Mouse (Mus musculus) myocyte (in vitro differentiated cells): ENCODE measurements around the gene Lrat. TPM values are rescaled to one million over a fixed set of nuclear protein-coding genes. Genes with fewer than 3 reads are reported as not detected.

ENCODE experiments used
- H3K27me3 ChIP-seq: one replicate; pipeline ENCODE4 v1.6.1; 2011; ENCODE audit not compliant: control insufficient read depth, insufficient read depth, insufficient read length
- H3K36me3 ChIP-seq: one replicate; pipeline ENCODE4 v1.6.1; 2011; ENCODE audit not compliant: control insufficient read depth, insufficient read depth
- H3K4me2 ChIP-seq: one replicate; pipeline ENCODE4 v1.6.1; 2011; ENCODE audit warnings: low read depth, control low read depth
- H3K4me3 ChIP-seq: one replicate; pipeline ENCODE4 v1.5.1; 2011; ENCODE audit warnings: mild to moderate bottlenecking, control low read depth, moderate library complexity
- H3K79me2 ChIP-seq: one replicate; pipeline ENCODE4 v1.6.1; 2011; ENCODE audit not compliant: control insufficient read depth, insufficient read depth
- H3ac ChIP-seq: one replicate; pipeline ENCODE4 v1.6.1; 2011; ENCODE audit not compliant: control insufficient read depth, insufficient read length
- CEBPB ChIP-seq: IDR thresholded peaks from 2 replicates; pipeline ENCODE4 v1.6.1; 2011; ENCODE audit warnings: mild to moderate bottlenecking, moderate library complexity; ENCODE audit not compliant: poor library complexity, insufficient read depth, severe bottlenecking
- E2F4 ChIP-seq: IDR thresholded peaks from one replicate; pipeline ENCODE4 v1.6.1; 2011; ENCODE audit warnings: mild to moderate bottlenecking, control low read depth, moderate library complexity; ENCODE audit not compliant: insufficient read depth
- MAX ChIP-seq: IDR thresholded peaks from one replicate; pipeline ENCODE4 v1.6.1; 2011; ENCODE audit warnings: low read depth, mild to moderate bottlenecking, control low read depth
- MYOD1 ChIP-seq, 3 experiments: IDR thresholded peaks; one replicate each; pipeline ENCODE4 v1.6.1; 2011; ENCODE audit warnings: control low read depth in 2 of 3, low read depth in 2 of 3, mild to moderate bottlenecking in 2 of 3, moderate library complexity in 1 of 3; ENCODE audit not compliant: insufficient read length in 2 of 3, control insufficient read depth in 1 of 3
- MYOG ChIP-seq, 3 experiments: IDR thresholded peaks; one replicate each; pipeline ENCODE4 v1.6.1; 2011; ENCODE audit warnings: control low read depth in 2 of 3, low read depth in 2 of 3, mild to moderate bottlenecking in 2 of 3; ENCODE audit not compliant: insufficient read length in 2 of 3, control insufficient read depth in 1 of 3, insufficient read depth in 1 of 3
- POLR2A ChIP-seq: IDR thresholded peaks from one replicate; pipeline ENCODE4 v1.6.1; 2011; ENCODE audit warnings: low read depth, mild to moderate bottlenecking, control low read depth, moderate library complexity; ENCODE audit not compliant: insufficient read length
- POLR2AphosphoS2 ChIP-seq: IDR thresholded peaks from one replicate; pipeline ENCODE4 v1.6.1; 2011; ENCODE audit warnings: low read depth, control low read depth; ENCODE audit not compliant: insufficient read length
- REST ChIP-seq: IDR thresholded peaks from one replicate; pipeline ENCODE4 v1.6.1; 2011; ENCODE audit warnings: mild to moderate bottlenecking, control low read depth, moderate library complexity; ENCODE audit not compliant: insufficient read depth, insufficient read length
- SRF ChIP-seq: IDR thresholded peaks from one replicate; pipeline ENCODE4 v1.6.1; 2011; ENCODE audit warnings: low read depth; ENCODE audit not compliant: control insufficient read depth, insufficient read length
- TCF12 ChIP-seq: IDR thresholded peaks from one replicate; pipeline ENCODE4 v1.6.1; 2011; ENCODE audit warnings: mild to moderate bottlenecking, control low read depth; ENCODE audit not compliant: poor library complexity, insufficient read depth, severe bottlenecking
- TCF3 ChIP-seq: IDR thresholded peaks from one replicate; pipeline ENCODE4 v1.6.1; 2011; ENCODE audit warnings: low read depth, control low read depth; ENCODE audit not compliant: insufficient read length
- USF1 ChIP-seq: IDR thresholded peaks from one replicate; pipeline ENCODE4 v1.6.1; 2011; ENCODE audit warnings: low read depth, mild to moderate bottlenecking, control low read depth, moderate library complexity
- polyA plus RNA-seq: library from polyadenylated mRNA; unstranded; fragments of >200 nt; fragmentation: generic; extraction: Trizol; gene quantifications from one replicate; pipeline ENCODE4 v1.2.1, GENCODE M21; 2012; ENCODE audit warnings: missing spikeins

Gene Lrat
- polyA plus RNA-seq, 1 experiment = not detected

DNA sequence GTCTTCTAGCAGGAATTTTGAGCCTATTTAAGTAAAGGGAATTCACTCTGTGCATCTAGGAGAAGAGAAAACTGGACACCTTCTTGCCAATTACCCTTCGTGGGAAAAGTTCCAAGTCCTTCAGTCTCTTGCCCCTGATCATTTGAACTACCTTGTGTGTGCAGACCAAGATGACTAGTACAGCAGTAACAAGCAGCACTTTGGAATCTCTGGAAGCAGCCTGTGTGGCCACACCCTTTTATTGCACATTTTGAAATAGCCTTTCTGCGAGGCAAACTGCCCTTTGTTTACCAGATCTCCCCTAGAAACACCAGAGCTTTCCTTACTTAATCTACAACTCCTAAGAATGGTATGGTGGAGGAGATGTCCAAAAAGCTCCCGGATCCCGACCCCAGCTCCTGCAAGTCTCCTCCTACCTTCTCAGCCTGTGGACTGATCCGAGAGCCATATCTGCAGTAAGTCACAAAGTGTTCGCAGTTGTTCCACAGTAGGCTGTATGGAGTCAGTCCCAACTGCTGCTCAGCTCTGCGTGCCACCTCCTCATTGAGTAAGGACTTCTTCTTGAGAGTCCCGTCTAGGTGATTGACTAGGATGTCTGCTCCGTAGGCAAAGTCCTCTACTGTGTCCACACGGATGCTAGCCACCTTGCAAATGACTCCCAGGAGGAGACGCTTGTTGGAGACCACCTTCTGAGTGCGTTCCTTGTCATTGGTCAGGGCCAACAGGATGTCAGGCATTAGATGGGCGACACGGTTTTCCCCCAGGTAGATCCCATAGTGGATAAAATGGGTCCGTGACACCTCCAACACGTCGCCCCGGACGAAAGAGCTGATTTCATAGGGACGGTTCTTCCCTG lies 788 bp downstream of the Lrat start:
- H3K27me3 ChIP-seq = peaks cover 12% of the 10 kb centered on the region
- H3ac ChIP-seq = no peak overlapping the region
- TF ChIP-seq SRF = no peak
- TF ChIP-seq POLR2AphosphoS2 = no peak
- no peak for TF ChIP-seq TCF3
- no peak for TF ChIP-seq CEBPB
- TF ChIP-seq USF1 = no peak
- TF ChIP-seq MYOD1 (IDR thresholded peaks at IDR 0.05; ENCODE audit: control insufficient read depth in 1 of 3, insufficient read length in 2 of 3, low read depth in 2 of 3) = no peak
- no peak for TF ChIP-seq MAX
- no peak for TF ChIP-seq TCF12
- TF ChIP-seq POLR2A = no peak
- TF ChIP-seq E2F4 = no peak
- no peak for TF ChIP-seq REST
- TF ChIP-seq MYOG (IDR thresholded peaks at IDR 0.05; ENCODE audit: control insufficient read depth in 1 of 3, insufficient read depth in 1 of 3, insufficient read length in 2 of 3, low read depth in 2 of 3) = no peak
- no peak overlapping the region for H3K4me3 ChIP-seq
- H3K79me2 ChIP-seq = no peaks in the 10 kb centered on the region
- H3K4me2 ChIP-seq = no peak overlapping the region
- H3K36me3 ChIP-seq = no peaks in the 10 kb centered on the region

- TF ChIP-seq USF1 = no peak
- no peaks in the 10 kb centered on the region for H3K36me3 ChIP-seq
- H3K4me3 ChIP-seq = no peak overlapping the region
Observed at GRCm38 (mm10) chr3:82888842-82889241, 14.9 kb downstream of the Lrat start.

GRCm38 (mm10) chr3:82877258-82877657 lies 26.5 kb downstream of the Lrat start:
- no peak overlapping the region for H3K4me3 ChIP-seq
- H3K4me2 ChIP-seq = no peak overlapping the region
- H3K27me3 ChIP-seq = no peaks in the 10 kb centered on the region
- H3K79me2 ChIP-seq = no peaks in the 10 kb centered on the region
- no peak overlapping the region for H3ac ChIP-seq
- H3K36me3 ChIP-seq = no peaks in the 10 kb centered on the region
- TF ChIP-seq REST (no peak), USF1 (no peak), CEBPB (no peak), MYOD1 (IDR thresholded peaks at IDR 0.05; ENCODE audit: control insufficient read depth in 1 of 3, insufficient read length in 2 of 3, low read depth in 2 of 3) (no peak), TCF12 (no peak), TCF3 (no peak), POLR2A (no peak), MYOG (IDR thresholded peaks at IDR 0.05; ENCODE audit: control insufficient read depth in 1 of 3, insufficient read depth in 1 of 3, insufficient read length in 2 of 3, low read depth in 2 of 3) (no peak), MAX (no peak), E2F4 (no peak), POLR2AphosphoS2 (no peak), SRF (no peak)

More at GRCm38 (mm10) chr3:82888842-82889241, 14.9 kb downstream of the Lrat start:
- no peaks in the 10 kb centered on the region for H3K79me2 ChIP-seq
- H3K27me3 ChIP-seq = no peaks in the 10 kb centered on the region
- H3K4me2 ChIP-seq = no peak overlapping the region
- no peak overlapping the region for H3ac ChIP-seq

DNA sequence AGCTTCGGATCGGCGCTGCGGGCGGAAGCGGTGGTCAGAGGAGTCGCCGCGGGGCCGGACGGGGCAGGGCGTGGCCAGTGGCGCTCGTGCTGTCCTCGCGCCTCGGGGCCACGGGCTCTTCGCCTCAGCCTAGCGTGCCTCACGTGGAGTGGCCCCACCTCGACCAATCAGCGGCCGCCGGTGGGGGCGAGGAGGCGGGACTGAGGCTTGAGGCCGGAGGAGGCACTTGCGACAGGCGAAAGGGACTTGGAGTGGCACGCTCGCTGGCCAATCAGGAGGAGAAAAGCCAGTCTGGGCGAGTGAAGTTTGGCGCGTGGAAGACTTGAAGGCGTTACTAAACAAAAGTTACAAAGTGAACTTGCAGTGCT lies 27.4 kb downstream of the Lrat start, which contains the start of gene Rbm46:
Gene Rbm46 (minus strand): TSS at position 112 of the 368 bp plus-strand sequence.
- Histone ChIP-seq H3ac (no peak within 1 kb of the TSS), H3K27me3 (no peaks in the 10 kb centered on the region), H3K79me2 (no peaks in the 10 kb centered on the region), H3K36me3 (no peaks in the 10 kb centered on the region), H3K4me2 (no peak within 1 kb of the TSS), H3K4me3 (no peak within 1 kb of the TSS)
- TF ChIP-seq E2F4 (no peak), MYOD1 (IDR thresholded peaks at IDR 0.05; ENCODE audit: control insufficient read depth in 1 of 3, insufficient read length in 2 of 3, low read depth in 2 of 3) (no peak), POLR2AphosphoS2 (no peak), CEBPB (no peak), REST (no peak), USF1 (no peak), TCF12 (no peak), SRF (no peak), MYOG (IDR thresholded peaks at IDR 0.05; ENCODE audit: control insufficient read depth in 1 of 3, insufficient read depth in 1 of 3, insufficient read length in 2 of 3, low read depth in 2 of 3) (no peak), TCF3 (no peak), MAX (no peak), POLR2A (no peak)
